Mouse (Mus musculus): ENCODE data around the gene Sh3d21. TPM values are rescaled to one million over a fixed set of nuclear protein-coding genes. Genes with fewer than 3 reads are reported as not detected.

Sh3d21 gene
- polyA plus RNA-seq, 1 experiment from 2014 or later, result 9.2 TPM

- H3K9me3 ChIP-seq (ENCODE audit: control insufficient read depth, low read length), result no peaks in the 10 kb centered on the region
- H3K4me3 ChIP-seq (ENCODE audit: low read length), result peak overlapping the region; percentile 85
- H3K27me3 ChIP-seq (ENCODE audit: control insufficient read depth, insufficient read depth, low read depth, low read length), result no peaks in the 10 kb centered on the region
- under 1% methylated on average over 15 of the region's 15 CpGs for whole genome bisulfite sequencing
- peaks cover 27% of the 10 kb centered on the region for H3K4me1 ChIP-seq (replicated peaks; ENCODE audit: control insufficient read depth, insufficient read depth, low read length)
- H3K27ac ChIP-seq (ENCODE audit: low read length), result peak overlapping the region; percentile 95
- H3K4me2 ChIP-seq (ENCODE audit: low read depth, low read length), result peak overlapping the region; percentile 85
- H3K9ac ChIP-seq (ENCODE audit: low read length), result peak overlapping the region; percentile 29
- ATAC-seq (ENCODE audit: low read depth), result peak; percentile 80
- H3K36me3 ChIP-seq (ENCODE audit: control insufficient read depth, insufficient read depth, low read length), result peaks cover 1% of the 10 kb centered on the region; the same call in 1 of the 2 replicates
Observed at GRCm38 (mm10) chr4:126103057-126103581, 60.2 kb downstream of the Sh3d21 start.

GRCm38 (mm10) chr4:126102061-126102841 is 61.0 kb downstream of the Sh3d21 start:
- Histone ChIP-seq H3K9me3 (ENCODE audit: control insufficient read depth, low read length) (no peaks in the 10 kb centered on the region), H3K36me3 (ENCODE audit: control insufficient read depth, insufficient read depth, low read length) (peaks cover 4% of the 10 kb centered on the region; the same call in 1 of the 2 replicates), H3K9ac (ENCODE audit: low read length) (peak overlapping the region; percentile 29; the same call in 1 of the 2 replicates), H3K27me3 (ENCODE audit: control insufficient read depth, insufficient read depth, low read depth, low read length) (no peaks in the 10 kb centered on the region), H3K4me1 (replicated peaks; ENCODE audit: control insufficient read depth, insufficient read depth, low read length) (peaks cover 23% of the 10 kb centered on the region), H3K4me2 (ENCODE audit: low read depth, low read length) (peak overlapping the region; percentile 85), H3K4me3 (ENCODE audit: low read length) (no peak overlapping the region), H3K27ac (ENCODE audit: low read length) (peak overlapping the region; percentile 95)
- ATAC-seq (ENCODE audit: low read depth), result no peak
- WGBS, result 41% methylated on average over 7 of the region's 7 CpGs

DNA sequence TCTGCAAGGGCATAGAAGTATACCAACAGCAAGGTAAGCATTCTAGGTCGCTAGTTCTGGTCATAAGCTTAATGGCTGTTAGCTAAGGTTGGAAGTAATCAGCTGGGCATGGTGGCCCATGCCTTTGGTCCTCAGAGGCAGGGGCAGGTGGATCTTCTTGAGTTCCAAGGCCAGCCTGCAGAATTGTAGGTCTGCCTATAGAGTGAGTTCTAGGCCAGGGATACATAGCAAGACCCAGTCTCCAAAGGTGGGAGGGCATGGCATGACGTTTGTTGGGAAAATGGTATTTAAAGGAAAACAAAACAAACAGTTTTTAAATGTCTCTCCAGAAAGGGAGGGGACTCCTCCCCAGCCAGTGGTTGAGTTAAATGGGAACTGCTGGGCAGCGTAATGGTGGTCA is 62.5 kb downstream of the Sh3d21 start:
- H3K9me3 ChIP-seq (ENCODE audit: control insufficient read depth, low read length), result no peaks in the 10 kb centered on the region
- peaks cover 4% of the 10 kb centered on the region; the same call in 1 of the 2 replicates for H3K36me3 ChIP-seq (ENCODE audit: control insufficient read depth, insufficient read depth, low read length)
- WGBS, result 82% methylated on average over 3 of the region's 3 CpGs
- no peak overlapping the region for H3K9ac ChIP-seq (ENCODE audit: low read length)
- H3K4me3 ChIP-seq (ENCODE audit: low read length), result no peak overlapping the region
- H3K4me2 ChIP-seq (ENCODE audit: low read depth, low read length), result no peak overlapping the region
- no peak overlapping the region for H3K27ac ChIP-seq (ENCODE audit: low read length)
- no peaks in the 10 kb centered on the region for H3K27me3 ChIP-seq (ENCODE audit: control insufficient read depth, insufficient read depth, low read depth, low read length)
- ATAC-seq (ENCODE audit: low read depth), result no peak
- H3K4me1 ChIP-seq (replicated peaks; ENCODE audit: control insufficient read depth, insufficient read depth, low read length), result peaks cover 23% of the 10 kb centered on the region

Other genes starting within 250 kb of the Sh3d21 start
- gene Csf3r, start 138.9 kb downstream of the Sh3d21 start, polyA plus RNA-seq (2015; fragmentation: Nextera tagmentation; extraction: Ambion mirVana), result 1.4 TPM in 2 replicates
- 116 and 135 TPM in 2 replicates for gene Mrps15, start 116.6 kb downstream of the Sh3d21 start, polyA plus RNA-seq (2015; fragmentation: Nextera tagmentation; extraction: Ambion mirVana)
- 21.8 and 23.7 TPM in 2 replicates for gene Oscp1, start 104.9 kb downstream of the Sh3d21 start, polyA plus RNA-seq (2015; fragmentation: Nextera tagmentation; extraction: Ambion mirVana)
- gene Lsm10, start 66.9 kb downstream of the Sh3d21 start, polyA plus RNA-seq (2015; fragmentation: Nextera tagmentation; extraction: Ambion mirVana), result 57.2 and 57.7 TPM in 2 replicates
- gene Stk40, start 59.5 kb downstream of the Sh3d21 start, polyA plus RNA-seq (2015; fragmentation: Nextera tagmentation; extraction: Ambion mirVana), result 37.7 and 40.3 TPM in 2 replicates
- 98.0 and 108 TPM in 2 replicates for gene Eva1b, start 15.7 kb downstream of the Sh3d21 start, polyA plus RNA-seq (2015; fragmentation: Nextera tagmentation; extraction: Ambion mirVana)
- gene Thrap3, start 39.3 kb upstream of the Sh3d21 start, polyA plus RNA-seq (2015; fragmentation: Nextera tagmentation; extraction: Ambion mirVana), result 197 and 213 TPM in 2 replicates
- gene Map7d1, start 92.9 kb upstream of the Sh3d21 start, polyA plus RNA-seq (2015; fragmentation: Nextera tagmentation; extraction: Ambion mirVana), result 26.0 and 26.9 TPM in 2 replicates
- gene Trappc3, start 98.8 kb upstream of the Sh3d21 start, polyA plus RNA-seq (2015; fragmentation: Nextera tagmentation; extraction: Ambion mirVana), result 101 and 107 TPM in 2 replicates
- 3.6 and 4.6 TPM in 2 replicates for gene Col8a2, start 123.3 kb upstream of the Sh3d21 start, polyA plus RNA-seq (2015; fragmentation: Nextera tagmentation; extraction: Ambion mirVana)
- 61.0 and 65.3 TPM in 2 replicates for gene Adprhl2, start 158.2 kb upstream of the Sh3d21 start, polyA plus RNA-seq (2015; fragmentation: Nextera tagmentation; extraction: Ambion mirVana)
- 13.2 and 14.9 TPM in 2 replicates for gene Tekt2, start 162.2 kb upstream of the Sh3d21 start, polyA plus RNA-seq (2015; fragmentation: Nextera tagmentation; extraction: Ambion mirVana)

Data from lung, embryonic 16.5 days (tissue).